Mouse (Mus musculus) right cerebral cortex, postnatal 25 days (tissue): ENCODE data around the gene Gpr62.

Source experiments
- DNase-seq: peaks from one replicate; pipeline ENCODE4 v3.0.0; 2022

The Gpr62 gene

DNA sequence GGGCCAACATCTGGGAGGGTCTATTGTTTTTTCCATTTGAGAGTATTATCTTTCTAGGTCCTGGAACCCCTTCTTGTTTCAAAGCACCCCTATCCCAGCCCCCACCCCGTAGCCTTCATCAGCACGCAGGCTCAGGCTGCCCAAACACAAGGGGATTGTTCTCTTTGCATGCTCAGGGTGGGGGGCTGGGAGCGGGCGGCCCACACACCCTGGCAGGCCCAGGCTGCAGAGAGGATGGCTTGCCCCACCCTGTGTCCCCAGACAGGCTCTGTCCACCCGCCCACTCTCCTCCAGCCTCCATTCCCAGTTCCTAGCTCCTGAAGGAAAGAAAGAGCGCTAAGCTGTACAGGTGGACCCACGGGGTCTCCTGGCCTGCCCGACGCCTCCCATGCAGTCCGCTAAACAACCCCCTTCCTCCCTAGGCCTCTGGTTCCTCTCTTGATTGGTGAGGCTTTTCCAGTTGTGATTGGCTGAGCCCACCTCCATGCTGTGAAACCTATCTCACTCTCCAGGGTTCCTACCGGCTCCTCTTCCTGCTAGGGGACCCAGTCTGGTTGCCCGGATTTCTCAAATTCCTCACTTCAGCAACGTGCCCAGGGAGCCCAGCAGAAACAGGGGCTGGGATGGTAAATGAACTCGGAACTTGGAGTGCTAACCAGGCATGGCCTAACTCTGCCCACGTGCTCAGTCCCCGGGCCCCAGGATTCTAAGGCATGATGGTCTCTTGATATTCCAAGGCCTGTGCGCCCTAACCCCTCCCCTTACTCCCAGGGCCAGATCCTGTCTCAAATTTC lies 10.7 kb downstream of the Gpr62 start:
- peak; percentile 62 for DNase-seq

GRCm38 (mm10) chr9:106454071-106454761 lies 11.5 kb downstream of the Gpr62 start:
- DNase-seq = no peak

- DNase-seq = peak; percentile 60
These were observed 12.3 kb downstream of the Gpr62 start, which contains the start of gene Pcbp4 for GRCm38 (mm10) chr9:106453271-106454070. TSS of gene Pcbp4 (plus strand) at chr9:106453291.

DNA sequence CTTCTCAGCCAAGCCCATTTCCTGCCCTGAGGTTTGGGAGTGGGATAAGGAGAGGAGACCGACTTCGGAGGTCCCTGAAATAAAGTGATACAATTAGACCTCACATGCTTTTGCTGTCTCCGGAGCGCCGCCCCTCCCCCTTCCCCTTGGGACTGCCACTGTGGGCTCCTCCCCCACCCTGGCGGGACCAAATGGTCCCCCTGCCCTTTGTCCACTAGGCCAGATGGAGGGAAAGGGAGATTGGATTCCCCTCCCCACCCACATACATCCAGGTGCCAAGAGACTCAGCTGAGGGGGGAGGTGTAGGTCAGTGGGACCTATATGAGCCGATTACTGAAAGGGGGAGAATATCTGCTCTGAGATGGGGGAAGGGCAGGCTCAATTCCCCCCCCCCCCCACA lies 12.9 kb downstream of the Gpr62 start:
- DNase-seq = no peak

DNA sequence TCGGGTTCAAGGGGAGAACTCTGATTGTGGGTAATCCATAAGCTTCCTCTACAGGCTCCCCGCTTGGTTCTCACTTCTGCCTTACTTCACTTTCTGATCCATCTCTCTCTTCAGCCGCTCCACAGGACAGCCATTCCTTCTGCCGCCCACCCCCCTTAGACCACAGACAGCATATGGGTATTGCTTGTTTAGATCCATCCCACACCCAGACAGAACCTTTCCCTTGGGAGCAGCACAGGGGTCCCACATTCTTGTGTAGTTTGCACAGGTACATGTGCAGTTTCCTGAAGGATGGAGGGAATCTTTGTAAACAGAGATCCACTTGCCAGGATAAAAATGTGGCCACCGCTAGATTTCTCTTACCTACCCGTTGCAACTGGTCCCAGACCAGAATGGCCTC lies 13.4 kb downstream of the Gpr62 start:
- DNase-seq = no peak

DNA sequence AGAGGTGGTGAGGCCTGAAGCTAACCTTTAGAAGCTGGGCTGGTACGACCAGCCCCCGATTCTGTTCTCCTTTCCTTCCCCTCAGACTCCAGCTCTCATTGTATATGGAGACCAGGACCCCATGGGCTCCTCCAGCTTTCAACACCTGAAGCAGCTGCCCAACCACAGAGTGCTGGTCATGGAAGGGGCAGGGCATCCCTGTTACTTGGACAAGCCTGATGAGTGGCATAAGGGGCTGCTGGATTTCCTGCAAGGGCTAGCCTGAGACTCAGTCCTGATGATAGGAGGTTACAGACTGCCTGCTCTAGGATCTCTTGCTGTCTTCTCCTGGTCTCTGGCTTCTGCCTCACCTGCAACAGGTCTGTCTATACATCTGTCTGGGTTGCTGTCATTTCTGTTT lies 13.8 kb downstream of the Gpr62 start:
- no peak for DNase-seq

- DNase-seq = no peak
These were observed 14.4 kb downstream of the Gpr62 start for GRCm38 (mm10) chr9:106451298-106451697.

- no peak for DNase-seq
These were observed 15.1 kb downstream of the Gpr62 start for GRCm38 (mm10) chr9:106450661-106451060.

GRCm38 (mm10) chr9:106449947-106450346 lies 15.8 kb downstream of the Gpr62 start:
- DNase-seq = no peak

GRCm38 (mm10) chr9:106448498-106449031 lies 17.2 kb downstream of the Gpr62 start:
- peak; percentile 73 for DNase-seq

- no peak for DNase-seq
These were observed 17.8 kb downstream of the Gpr62 start for GRCm38 (mm10) chr9:106447951-106448350.

DNA sequence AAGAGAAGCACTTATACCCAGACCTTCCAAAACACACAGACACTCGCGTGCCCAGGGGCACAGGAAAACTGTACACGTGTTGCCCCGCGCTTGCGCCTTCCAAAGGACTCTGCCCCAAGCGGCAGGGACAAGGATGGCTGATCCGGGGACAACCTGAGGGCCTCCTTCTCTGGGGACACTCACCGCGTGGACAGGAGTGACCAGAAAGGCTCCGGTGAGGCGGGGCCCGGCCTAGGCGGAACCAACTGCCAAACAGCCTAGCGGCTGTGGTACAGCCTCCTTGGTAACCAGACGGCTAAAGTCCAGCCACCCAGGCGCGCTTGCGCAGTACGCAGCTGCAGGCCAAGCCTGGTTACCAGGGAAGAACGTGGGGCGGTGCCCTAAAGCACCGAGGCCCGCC lies 18.4 kb downstream of the Gpr62 start, which contains the start of the genes Abhd14b and Abhd14a:
TSS of gene Abhd14b (plus strand) at position 112 of the 400 bp plus-strand sequence.
TSS of gene Abhd14a (minus strand) at position 331 of the 400 bp plus-strand sequence.
- DNase-seq = peak; percentile 91

DNA sequence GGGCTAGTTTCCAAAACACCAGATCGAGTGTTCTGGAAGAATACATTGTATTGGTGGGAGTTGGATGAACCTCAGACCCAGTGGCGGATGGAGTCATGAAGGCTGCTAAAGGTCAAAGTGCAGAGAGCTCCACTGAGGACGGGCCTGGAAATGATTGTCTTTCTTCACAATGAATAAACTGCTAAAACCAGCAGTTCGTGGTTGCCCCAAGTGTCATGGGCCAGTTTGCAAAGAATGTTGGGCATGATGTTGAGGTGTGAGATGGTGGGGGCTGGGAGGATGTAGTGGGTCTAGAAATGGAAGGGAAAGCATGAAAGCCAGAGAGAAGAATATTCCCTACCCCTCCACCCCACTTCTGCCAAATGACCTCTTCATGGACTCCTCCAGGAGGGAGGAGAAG lies 20.9 kb downstream of the Gpr62 start:
- DNase-seq = no peak

DNA sequence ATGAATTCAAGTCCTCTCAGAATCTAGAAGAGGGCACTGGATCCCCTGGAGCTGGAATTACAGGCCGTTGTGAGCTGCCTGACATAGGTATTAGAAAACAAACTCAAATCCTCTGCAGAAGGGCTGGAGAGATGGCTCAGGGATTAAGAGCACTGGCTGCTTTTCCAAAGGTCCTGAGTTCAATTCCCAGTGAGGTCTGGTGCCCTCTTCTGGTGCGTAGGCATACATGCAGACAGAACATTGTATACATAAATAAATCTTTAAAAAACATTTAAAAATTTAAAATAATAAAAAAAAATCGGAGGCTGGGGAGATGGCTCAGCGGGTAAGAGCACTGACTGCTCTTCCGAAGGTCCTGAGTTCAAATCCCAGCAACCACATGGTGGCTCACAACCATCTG lies 23.1 kb downstream of the Gpr62 start:
- DNase-seq = no peak

DNA sequence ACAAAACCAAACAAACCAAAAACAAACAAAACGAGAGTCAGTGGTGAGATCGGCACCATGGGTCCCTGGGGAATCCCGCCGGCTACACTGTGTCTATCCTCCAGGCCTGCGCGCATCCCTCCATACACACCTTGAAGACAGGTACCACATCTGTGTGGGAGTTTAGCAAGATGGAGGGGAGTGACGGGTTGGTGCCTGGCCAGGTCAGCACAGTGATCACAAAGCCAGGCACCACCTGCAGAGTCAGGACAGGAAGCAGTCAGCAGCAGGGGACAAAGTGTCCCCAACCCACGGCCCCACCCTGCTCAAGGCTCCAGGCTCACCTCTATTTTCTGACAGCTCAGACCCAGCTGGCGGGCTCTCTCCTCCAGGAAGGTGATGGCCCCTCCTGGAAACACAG lies 29.2 kb downstream of the Gpr62 start:
- DNase-seq = no peak

GRCm38 (mm10) chr9:106433389-106433788 lies 32.3 kb downstream of the Gpr62 start:
- DNase-seq = peak; percentile 40

DNA sequence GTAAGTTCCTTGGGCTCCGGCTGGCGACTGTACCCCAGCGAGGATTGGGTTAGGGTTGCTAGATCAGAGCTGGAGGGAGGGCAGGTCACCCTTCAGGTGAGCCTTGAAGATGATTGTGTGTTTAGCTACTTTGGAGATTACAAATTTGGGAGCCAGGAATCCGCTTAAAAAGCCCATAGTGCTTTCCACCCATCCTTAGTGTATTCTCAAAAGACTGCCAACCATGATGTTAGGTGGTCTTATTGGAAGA lies 35.8 kb downstream of the Gpr62 start:
- DNase-seq = no peak

GRCm38 (mm10) chr9:106429221-106430014 lies 36.3 kb downstream of the Gpr62 start, which contains the start of gene Rpl29:
TSS of gene Rpl29 (plus strand) at chr9:106429454.
- DNase-seq = peak; percentile 91

DNA sequence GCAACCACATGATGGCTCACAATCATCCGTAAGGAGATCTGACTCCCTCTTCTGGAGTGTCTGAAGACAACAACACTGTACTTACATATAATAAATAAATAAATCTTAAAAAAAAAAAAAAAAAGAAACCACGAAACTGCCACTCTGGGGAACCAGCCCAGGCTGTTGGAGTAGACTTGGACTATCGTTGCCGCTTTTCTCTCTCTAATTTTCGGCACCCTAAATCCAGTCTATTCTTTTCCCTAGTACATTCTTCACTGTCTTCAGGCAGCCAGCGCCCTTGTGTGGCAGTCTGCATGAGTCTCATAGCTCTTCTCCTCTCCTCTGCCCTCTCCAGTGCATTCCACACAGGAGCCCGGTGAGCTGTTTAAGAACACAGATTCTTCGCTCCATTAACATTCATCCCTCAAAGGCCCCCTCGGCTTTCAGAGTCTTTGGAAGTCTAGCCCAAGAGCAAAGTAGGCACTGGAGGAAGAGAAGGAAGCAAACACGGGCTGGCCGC lies 37.0 kb downstream of the Gpr62 start:
- DNase-seq = no peak

DNA sequence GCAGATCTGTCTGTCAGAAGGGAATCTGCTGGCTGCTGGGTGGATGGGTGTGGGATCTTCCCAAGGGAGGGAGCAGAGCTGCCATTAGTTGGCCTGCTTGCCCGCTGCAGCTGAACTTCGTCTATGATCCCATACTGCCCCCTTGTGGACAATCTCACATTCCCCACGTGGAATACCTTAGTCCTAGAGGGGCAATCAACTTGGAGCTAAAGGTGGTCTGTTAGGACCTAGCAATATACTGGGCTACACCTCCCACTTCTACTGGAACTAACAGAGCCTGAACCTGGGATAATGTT lies 43.9 kb downstream of the Gpr62 start:
- peak; percentile 81 for DNase-seq

GRCm38 (mm10) chr9:106421033-106421864 lies 44.5 kb downstream of the Gpr62 start:
- no peak for DNase-seq
